Mouse (Mus musculus) induced T-regulatory cell, adult 2 months (primary cell): ENCODE measurements around the gene Socs7.

Experiments used
- DNase-seq: peaks from one replicate; pipeline ENCODE4 v3.0.0-alpha.2; 2012; ENCODE audit warnings: low read depth

Gene Socs7

GRCm38 (mm10) chr11:97389127-97389526 lies 26.8 kb downstream of the Socs7 start:
- no peak for DNase-seq

- DNase-seq, result no peak
Observed at GRCm38 (mm10) chr11:97393658-97394057, 31.3 kb downstream of the Socs7 start.

GRCm38 (mm10) chr11:97394146-97394545 lies 31.8 kb downstream of the Socs7 start:
- no peak for DNase-seq

- DNase-seq, result no peak
Observed at GRCm38 (mm10) chr11:97398506-97398905, 36.2 kb downstream of the Socs7 start.

- peak; percentile 86 for DNase-seq
Observed at GRCm38 (mm10) chr11:97399958-97400710, 37.8 kb downstream of the Socs7 start.

- DNase-seq, result peak; percentile 29
Observed at GRCm38 (mm10) chr11:97401082-97401481, 38.7 kb downstream of the Socs7 start.

- DNase-seq, result peak; percentile 28
Observed at GRCm38 (mm10) chr11:97401686-97402435, 39.5 kb downstream of the Socs7 start.

GRCm38 (mm10) chr11:97402746-97403145 lies 40.4 kb downstream of the Socs7 start:
- no peak for DNase-seq

GRCm38 (mm10) chr11:97403614-97404183 lies 41.3 kb downstream of the Socs7 start:
- no peak for DNase-seq

GRCm38 (mm10) chr11:97404184-97404760 lies 41.9 kb downstream of the Socs7 start:
- peak; percentile 60 for DNase-seq

- peak; percentile 39 for DNase-seq
Observed at GRCm38 (mm10) chr11:97404761-97405190, 42.4 kb downstream of the Socs7 start.

GRCm38 (mm10) chr11:97406094-97406951 lies 44.0 kb downstream of the Socs7 start:
- DNase-seq, result no peak

GRCm38 (mm10) chr11:97407456-97407855 lies 45.1 kb downstream of the Socs7 start:
- DNase-seq, result no peak

- DNase-seq, result peak; percentile 87
Observed at GRCm38 (mm10) chr11:97408171-97408570, 45.8 kb downstream of the Socs7 start.

- DNase-seq, result no peak
Observed at GRCm38 (mm10) chr11:97410958-97411357, 48.6 kb downstream of the Socs7 start.

- DNase-seq, result no peak
Observed at GRCm38 (mm10) chr11:97412117-97412516, 49.8 kb downstream of the Socs7 start.

GRCm38 (mm10) chr11:97412808-97413347 lies 50.5 kb downstream of the Socs7 start:
- DNase-seq, result no peak

GRCm38 (mm10) chr11:97415330-97415711 lies 53.0 kb downstream of the Socs7 start, which contains the start of gene Arhgap23:
TSS of gene Arhgap23 (plus strand) at chr11:97415533.
- peak; percentile 50 for DNase-seq

- peak; percentile 44 for DNase-seq
Observed at GRCm38 (mm10) chr11:97415712-97416636, 53.6 kb downstream of the Socs7 start.

- DNase-seq, result no peak
Observed at GRCm38 (mm10) chr11:97416637-97417035, 54.3 kb downstream of the Socs7 start.
